Mouse (Mus musculus) forebrain, embryonic 11.5 days (tissue): ENCODE data around the gene Chst2. TPM values are rescaled to one million over a fixed set of nuclear protein-coding genes. Genes with fewer than 3 reads are reported as not detected.

ENCODE experiments used
- ATAC-seq: fragments of 200-750 bp; cut with Nextera tagmentation; replicated peaks from 2 replicates; pipeline ENCODE4 v1.8.0; 2017; ENCODE audit warnings: moderate TSS enrichment; ENCODE audit not compliant: low FRiP score
- DNase-seq: peaks from one replicate; pipeline ENCODE4 v3.0.0-alpha.2; 2017; ENCODE audit warnings: low spot score
- H3K27ac ChIP-seq: fragments of 300-500 bp; sonication (generic); 2 replicates; pipeline ENCODE4 v1.5.1; 2014; ENCODE audit warnings: low read depth, low read length
- H3K27me3 ChIP-seq: fragments of 300-500 bp; sonication (generic); 2 replicates; pipeline ENCODE4 v1.6.1; 2014; ENCODE audit warnings: mild to moderate bottlenecking, low read length, mixed read lengths; ENCODE audit not compliant: control insufficient read depth, insufficient read depth
- H3K36me3 ChIP-seq: fragments of 300-500 bp; sonication (generic); 2 replicates; pipeline ENCODE4 v1.6.1; 2014; ENCODE audit warnings: mild to moderate bottlenecking, low read length, moderate library complexity, mixed read lengths; ENCODE audit not compliant: control insufficient read depth, insufficient read depth
- H3K4me1 ChIP-seq: fragments of 300-500 bp; sonication (generic); replicated peaks from 2 replicates; pipeline ENCODE4 v1.6.1; 2014; ENCODE audit warnings: low read length, mixed read lengths; ENCODE audit not compliant: control insufficient read depth, insufficient read depth
- H3K4me2 ChIP-seq: fragments of 300-500 bp; sonication (generic); 2 replicates; pipeline ENCODE4 v1.6.1; 2014; ENCODE audit warnings: low read depth, mild to moderate bottlenecking, low read length, moderate library complexity, mixed read lengths; ENCODE audit not compliant: severe bottlenecking
- H3K4me3 ChIP-seq: fragments of 300-500 bp; sonication (generic); 2 replicates; pipeline ENCODE4 v1.5.1; 2014; ENCODE audit warnings: low read depth, low read length
- H3K9ac ChIP-seq: fragments of 300-500 bp; sonication (generic); 2 replicates; pipeline ENCODE4 v1.6.1; 2014; ENCODE audit warnings: low read length
- H3K9me3 ChIP-seq: fragments of 300-500 bp; sonication (generic); 2 replicates; pipeline ENCODE4 v1.6.1; 2016; ENCODE audit warnings: low read length, mixed read lengths; ENCODE audit not compliant: control insufficient read depth
- WGBS: fragments of 180-500 bp; shearing (Covaris S2); extraction: QIAGEN DNeasy Blood & Tissue Kit; methylation state at CpG from one replicate; pipeline ENCODE4 v1.1.7; 2014; 5-methylcytosine and 5-hydroxymethylcytosine counted together
- polyA plus RNA-seq: library from polyadenylated mRNA; unstranded; fragments of >200 nt; fragmentation: Nextera tagmentation; extraction: Ambion mirVana; gene quantifications from 2 replicates; pipeline ENCODE4 v1.2.1, GENCODE M21; 2014

Gene Chst2
- polyA plus RNA-seq, 1 experiment from 2014 or later, result 15.0 TPM

GRCm38 (mm10) chr9:95413911-95414310 lies 7.4 kb upstream of the Chst2 start:
- no peak overlapping the region for H3K4me3 ChIP-seq
- H3K4me2 ChIP-seq, result no peak overlapping the region
- no peaks in the 10 kb centered on the region for H3K27me3 ChIP-seq
- ATAC-seq (no peak), DNase-seq (no peak)
- H3K36me3 ChIP-seq, result no peaks in the 10 kb centered on the region
- no peak overlapping the region for H3K9ac ChIP-seq
- no peaks in the 10 kb centered on the region for H3K4me1 ChIP-seq
- no peak overlapping the region for H3K27ac ChIP-seq
- no peaks in the 10 kb centered on the region; the same call in 1 of the 2 replicates for H3K9me3 ChIP-seq

- ATAC-seq (no peak), DNase-seq (no peak)
- Histone ChIP-seq H3K4me2 (no peak overlapping the region), H3K9ac (no peak overlapping the region), H3K4me1 (peaks cover 4% of the 10 kb centered on the region; the same call in 1 of the 2 replicates), H3K9me3 (no peaks in the 10 kb centered on the region; the same call in 1 of the 2 replicates), H3K27me3 (no peaks in the 10 kb centered on the region), H3K36me3 (no peaks in the 10 kb centered on the region), H3K27ac (no peak overlapping the region), H3K4me3 (no peak overlapping the region)
- 91% methylated on average over 4 of the region's 4 CpGs for WGBS
Observed at GRCm38 (mm10) chr9:95412047-95412446, 5.5 kb upstream of the Chst2 start.

- under 1% methylated on average over 24 of the region's 24 CpGs for WGBS
Observed at GRCm38 (mm10) chr9:95407586-95408220, 1.2 kb upstream of the Chst2 start.

GRCm38 (mm10) chr9:95405946-95406570 lies 464 bp downstream of the Chst2 start:
- Histone ChIP-seq H3K9me3 (no peaks in the 10 kb centered on the region), H3K27ac (no peak overlapping the region; the same call in 1 of the 2 replicates), H3K4me1 (peaks cover 12% of the 10 kb centered on the region; the same call in 1 of the 2 replicates), H3K27me3 (peaks cover 2% of the 10 kb centered on the region; the same call in 1 of the 2 replicates), H3K36me3 (no peaks in the 10 kb centered on the region; the same call in 1 of the 2 replicates), H3K9ac (peak overlapping the region; percentile 84), H3K4me3 (peak overlapping the region; percentile 78), H3K4me2 (peak overlapping the region; percentile 97)
- peak; percentile 80 for DNase-seq
- under 1% methylated on average over 64 of the region's 72 CpGs for WGBS
- ATAC-seq, result peak; percentile 7

More at GRCm38 (mm10) chr9:95407586-95408220, 1.2 kb upstream of the Chst2 start:
- peaks cover 2% of the 10 kb centered on the region; the same call in 1 of the 2 replicates for H3K27me3 ChIP-seq
- H3K4me1 ChIP-seq, result peaks cover 10% of the 10 kb centered on the region; the same call in 1 of the 2 replicates
- peak overlapping the region; percentile 46; the same call in 1 of the 2 replicates for H3K27ac ChIP-seq
- no peaks in the 10 kb centered on the region for H3K9me3 ChIP-seq
- H3K9ac ChIP-seq, result peak overlapping the region; percentile 84
- no peaks in the 10 kb centered on the region; the same call in 1 of the 2 replicates for H3K36me3 ChIP-seq
- H3K4me3 ChIP-seq, result peak overlapping the region; percentile 78
- DNase-seq (no peak), ATAC-seq (peak; percentile 31)
- peak overlapping the region; percentile 97 for H3K4me2 ChIP-seq

- H3K27me3 ChIP-seq, result peaks cover 2% of the 10 kb centered on the region; the same call in 1 of the 2 replicates
- 1% methylated on average over 30 of the region's 30 CpGs for WGBS
- H3K27ac ChIP-seq, result no peak overlapping the region
- peak; percentile 35 for ATAC-seq
- no peaks in the 10 kb centered on the region for H3K9me3 ChIP-seq
- H3K36me3 ChIP-seq, result no peaks in the 10 kb centered on the region; the same call in 1 of the 2 replicates
- DNase-seq, result peak; percentile 84
- H3K4me3 ChIP-seq, result peak overlapping the region; percentile 78
- H3K4me2 ChIP-seq, result peak overlapping the region; percentile 97
- H3K9ac ChIP-seq, result peak overlapping the region; percentile 84
- peaks cover 12% of the 10 kb centered on the region; the same call in 1 of the 2 replicates for H3K4me1 ChIP-seq
Observed at GRCm38 (mm10) chr9:95405511-95405945, 994 bp downstream of the Chst2 start.

GRCm38 (mm10) chr9:95404811-95405465 lies 1.6 kb downstream of the Chst2 start:
- Histone ChIP-seq H3K4me1 (peaks cover 12% of the 10 kb centered on the region; the same call in 1 of the 2 replicates), H3K9ac (peak overlapping the region; percentile 84; the same call in 1 of the 2 replicates), H3K27ac (no peak overlapping the region), H3K36me3 (no peaks in the 10 kb centered on the region; the same call in 1 of the 2 replicates), H3K27me3 (peaks cover 2% of the 10 kb centered on the region; the same call in 1 of the 2 replicates), H3K4me2 (peak overlapping the region; percentile 97), H3K4me3 (peak overlapping the region; percentile 78), H3K9me3 (no peaks in the 10 kb centered on the region)
- DNase-seq, result no peak
- ATAC-seq, result no peak
- WGBS, result 72% methylated on average over 38 of the region's 38 CpGs

- no peak overlapping the region for H3K4me2 ChIP-seq
- peaks cover 8% of the 10 kb centered on the region; the same call in 1 of the 2 replicates for H3K4me1 ChIP-seq
- WGBS, result 49% methylated on average over 5 of the region's 5 CpGs
- no peak overlapping the region for H3K27ac ChIP-seq
- DNase-seq, result no peak
- ATAC-seq, result no peak
- H3K4me3 ChIP-seq, result no peak overlapping the region
- H3K9me3 ChIP-seq, result no peaks in the 10 kb centered on the region
- H3K36me3 ChIP-seq, result no peaks in the 10 kb centered on the region; the same call in 1 of the 2 replicates
- H3K9ac ChIP-seq, result no peak overlapping the region
- H3K27me3 ChIP-seq, result peaks cover 2% of the 10 kb centered on the region; the same call in 1 of the 2 replicates
Observed at GRCm38 (mm10) chr9:95401686-95402085, 4.8 kb downstream of the Chst2 start.

- Histone ChIP-seq H3K27ac (no peak overlapping the region), H3K4me3 (no peak overlapping the region), H3K27me3 (no peaks in the 10 kb centered on the region), H3K4me2 (no peak overlapping the region), H3K9ac (no peak overlapping the region), H3K4me1 (0 out of 2 replicates have a peak, but pooled peaks cover 2% of the 10 kb centered on the region), H3K36me3 (no peaks in the 10 kb centered on the region), H3K9me3 (no peaks in the 10 kb centered on the region)
- DNase-seq (no peak), ATAC-seq (no peak)
- WGBS, result 40% methylated on average over 1 of the region's 1 CpGs
Observed at GRCm38 (mm10) chr9:95392011-95392410, 14.5 kb downstream of the Chst2 start.
